Mouse (Mus musculus): Measurements from ENCODE around the gene Tmem35b.

Gene Tmem35b

DNA sequence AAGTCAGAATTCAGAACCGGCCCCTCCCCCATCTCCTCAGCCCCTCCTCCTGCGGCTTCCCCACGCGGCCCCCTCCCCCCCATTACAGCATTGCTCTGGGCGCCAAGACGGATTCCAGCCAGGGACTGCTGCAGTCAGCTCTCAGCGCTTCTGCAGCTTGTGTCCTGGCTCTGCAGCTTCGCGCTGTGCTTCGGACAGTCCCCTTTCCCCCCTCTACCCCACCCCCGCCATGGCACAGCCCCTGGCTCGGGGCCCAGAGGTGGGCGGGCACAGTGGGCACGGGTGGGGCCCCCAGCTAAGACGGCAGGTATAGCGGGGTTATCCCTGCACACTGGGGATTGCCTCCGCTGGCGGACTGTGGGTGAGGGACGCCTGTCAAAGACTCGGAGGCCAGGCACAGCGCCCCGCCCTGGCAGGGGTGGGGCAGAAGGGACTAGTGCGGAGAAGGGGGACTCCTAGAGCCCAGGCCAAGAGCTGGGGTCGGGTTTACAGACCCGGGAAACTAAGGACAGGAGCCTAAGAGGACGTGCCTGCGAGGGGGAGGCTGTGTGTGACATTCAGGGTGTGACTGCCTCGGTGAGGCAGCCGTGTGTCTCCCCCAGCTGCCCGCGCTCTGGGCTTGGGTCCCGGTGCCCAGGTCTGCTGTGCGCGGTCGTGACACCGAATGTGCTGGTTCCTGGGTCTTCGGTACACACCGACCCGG, 44.9 kb downstream of the Tmem35b start:
- in situ Hi-C loops (cut with MboI, MseI): no loop called here

DNA sequence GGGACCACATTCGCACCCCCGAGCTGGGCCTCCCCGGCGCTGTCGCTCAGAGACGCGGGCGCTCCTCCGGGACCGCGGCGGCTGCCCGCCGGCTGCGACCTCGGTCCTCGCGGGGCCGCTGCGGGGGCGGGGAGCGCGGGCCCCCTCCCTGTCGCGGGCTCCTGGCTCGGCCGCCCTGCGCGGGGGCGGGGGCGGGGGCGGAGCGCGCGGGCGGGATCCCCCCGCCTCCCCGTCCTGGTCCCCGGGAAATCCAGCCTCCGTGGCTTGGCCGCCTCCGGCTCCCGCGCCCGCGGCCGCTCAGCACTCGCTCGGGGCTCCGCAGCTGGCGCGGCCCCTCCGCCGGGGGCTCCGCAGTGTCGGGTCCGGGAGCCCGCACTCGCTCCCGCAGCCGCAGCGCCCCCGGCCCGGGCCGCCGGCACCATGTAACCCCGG, 45.4 kb downstream of the Tmem35b start, which contains the start of gene Dlgap3:
Dlgap3 (plus strand) TSS at position 291 of the 432 bp plus-strand sequence.
- in situ Hi-C loops (cut with MboI, MseI): no loop called here

DNA sequence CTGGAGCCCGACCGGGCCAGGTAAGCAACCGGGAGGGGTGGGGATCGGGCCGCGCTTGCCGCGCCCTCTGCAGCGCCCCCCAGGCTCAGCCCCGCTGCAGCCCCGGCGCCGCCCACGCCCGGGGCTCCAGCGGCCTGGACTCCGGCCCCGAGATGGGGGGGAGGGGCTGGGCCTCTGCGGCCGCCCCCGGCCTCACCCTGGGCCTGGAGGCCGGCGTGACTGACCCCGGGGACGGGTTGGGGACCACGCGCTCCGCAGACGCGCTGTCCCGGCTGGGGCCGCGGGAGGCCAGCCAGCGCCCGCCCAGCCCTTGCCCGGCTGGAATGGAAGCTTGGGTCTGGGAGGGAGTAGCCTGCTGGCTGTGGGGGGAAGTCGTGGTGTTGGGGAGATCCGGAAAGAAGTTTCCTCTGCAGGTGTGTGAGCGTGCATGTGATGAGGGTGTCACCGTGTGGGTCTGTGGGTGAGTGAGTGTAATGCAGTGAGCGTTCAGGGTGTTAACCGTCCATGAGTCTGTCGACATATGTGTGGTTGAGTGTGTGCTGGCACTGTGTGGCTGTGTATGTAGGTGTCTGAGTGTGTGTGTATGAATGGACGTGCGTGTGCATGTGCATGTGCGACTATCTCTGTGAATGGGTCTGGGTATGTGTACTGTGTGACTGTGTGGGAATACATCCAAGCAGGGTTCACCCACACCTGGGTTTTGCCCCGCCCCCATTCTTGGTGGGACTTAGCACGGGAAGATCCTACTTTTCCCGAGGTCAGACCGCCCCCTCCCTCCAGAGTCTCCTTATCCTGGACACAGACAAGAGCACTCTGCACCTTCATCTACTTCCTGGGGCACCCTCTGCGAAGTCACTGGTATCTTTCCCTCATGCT, 46.1 kb downstream of the Tmem35b start:
- in situ Hi-C loops (cut with MboI, MseI): no loop called here

DNA sequence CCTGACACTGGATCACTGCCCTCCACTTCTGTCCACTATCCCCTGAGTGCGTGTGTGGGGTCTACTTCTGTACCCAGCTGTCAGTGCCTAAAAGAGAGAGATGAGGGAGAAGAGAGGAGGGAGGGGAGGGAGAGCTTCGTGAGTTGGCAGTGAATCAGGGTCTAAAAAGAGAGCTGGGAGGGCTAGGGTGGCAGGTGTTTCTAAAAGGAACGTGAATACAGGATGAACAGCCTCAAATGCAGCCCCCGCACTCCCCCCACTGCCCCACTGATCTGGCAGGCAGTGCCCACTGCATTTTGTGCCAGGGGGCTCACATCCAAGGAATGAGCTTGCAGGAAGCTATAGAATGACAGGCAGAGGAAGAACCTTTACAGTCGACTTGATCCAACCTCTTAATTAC, 47.4 kb downstream of the Tmem35b start:
- in situ Hi-C loops (cut with MboI, MseI): no loop called here

DNA sequence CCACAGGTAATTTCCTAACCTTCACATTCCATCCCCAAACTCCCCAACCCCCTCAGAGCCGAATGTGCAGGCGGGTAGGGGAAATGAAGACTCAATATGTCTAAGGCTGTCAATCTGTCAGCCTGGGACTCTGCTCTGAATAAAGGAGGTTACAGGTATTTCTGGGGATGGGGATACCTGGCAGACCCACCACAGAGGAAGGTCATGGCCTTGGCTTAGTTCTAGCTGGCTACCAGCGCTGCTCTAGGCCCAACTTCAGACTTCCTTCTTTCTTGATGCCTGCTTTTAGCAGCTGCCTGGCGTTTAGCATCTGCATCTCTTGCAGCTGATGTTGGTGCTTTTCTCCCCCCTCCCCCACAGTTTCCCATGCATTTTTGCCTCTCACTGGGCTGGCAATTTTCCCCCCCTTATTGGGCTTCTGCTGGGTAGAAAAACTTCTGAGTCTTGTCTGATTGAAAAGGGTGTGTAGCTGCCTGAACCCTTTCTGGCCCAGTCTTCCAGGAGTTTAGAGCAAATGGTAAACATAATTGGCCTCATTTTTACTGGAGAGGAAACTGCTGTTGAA, 47.9 kb downstream of the Tmem35b start:
- in situ Hi-C loops (cut with MboI, MseI): no loop called here

DNA sequence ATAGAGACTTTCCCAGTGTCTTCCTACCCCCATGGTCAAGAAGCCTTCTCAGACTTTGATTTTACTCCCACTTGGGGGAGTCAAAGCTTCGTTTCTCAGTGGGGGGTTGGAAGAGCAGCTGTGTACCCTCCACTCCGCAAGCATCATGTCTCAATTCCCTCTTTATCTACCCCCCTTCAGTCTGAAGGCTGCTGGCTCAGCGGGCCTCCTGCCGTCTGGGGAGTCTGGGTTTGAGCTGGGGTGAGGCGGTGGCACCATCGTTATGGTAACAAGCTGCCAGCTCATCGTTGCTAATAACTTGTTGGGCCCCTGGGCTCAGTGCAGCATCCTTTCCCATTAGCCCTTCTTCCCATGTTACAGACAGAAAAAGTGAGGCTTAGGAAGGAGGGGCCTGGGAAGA, 48.6 kb downstream of the Tmem35b start:
- in situ Hi-C loops (cut with MboI, MseI): no loop called here

DNA sequence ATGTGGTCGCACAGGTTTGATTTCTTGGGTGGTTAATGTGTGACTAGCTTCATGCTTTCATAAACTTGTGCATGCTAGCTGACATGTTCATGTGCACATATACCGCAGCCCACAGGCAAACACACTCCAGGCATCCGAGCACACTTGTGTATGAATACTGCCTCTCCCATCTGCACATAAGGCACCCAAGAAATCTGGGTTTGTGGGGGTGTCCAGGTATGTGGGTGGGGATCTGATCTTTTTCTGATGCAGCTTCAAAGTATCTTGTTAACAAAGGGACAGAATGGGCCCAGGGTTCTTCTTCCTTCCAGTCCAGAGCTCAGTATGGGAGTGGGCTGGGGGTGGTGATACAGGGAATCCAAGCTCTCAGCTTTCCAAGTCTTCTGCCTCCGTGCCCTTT, 49.1 kb downstream of the Tmem35b start:
- in situ Hi-C loops (cut with MboI, MseI): no loop called here

DNA sequence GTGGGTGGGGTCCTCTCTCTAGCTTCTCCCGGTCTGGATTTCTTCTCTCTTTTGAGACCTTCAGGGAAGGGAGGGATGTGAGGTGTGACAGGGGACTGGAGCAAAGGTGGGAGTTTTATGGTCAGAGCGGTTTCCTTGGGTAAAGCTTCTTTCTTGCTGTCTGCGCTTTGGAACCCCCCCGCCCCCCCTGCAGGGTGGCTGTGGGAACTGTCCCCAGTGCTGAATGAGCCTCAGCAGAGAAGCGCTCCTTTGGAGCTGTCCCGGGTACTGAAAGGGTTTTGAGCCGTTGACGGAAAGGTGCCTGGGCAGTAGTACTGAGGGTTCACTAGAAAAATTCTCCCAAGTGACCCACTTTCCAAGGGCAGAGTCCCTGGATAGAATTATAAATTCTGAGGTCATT, 50.0 kb downstream of the Tmem35b start:
- in situ Hi-C loops (cut with MboI, MseI): no loop called here

DNA sequence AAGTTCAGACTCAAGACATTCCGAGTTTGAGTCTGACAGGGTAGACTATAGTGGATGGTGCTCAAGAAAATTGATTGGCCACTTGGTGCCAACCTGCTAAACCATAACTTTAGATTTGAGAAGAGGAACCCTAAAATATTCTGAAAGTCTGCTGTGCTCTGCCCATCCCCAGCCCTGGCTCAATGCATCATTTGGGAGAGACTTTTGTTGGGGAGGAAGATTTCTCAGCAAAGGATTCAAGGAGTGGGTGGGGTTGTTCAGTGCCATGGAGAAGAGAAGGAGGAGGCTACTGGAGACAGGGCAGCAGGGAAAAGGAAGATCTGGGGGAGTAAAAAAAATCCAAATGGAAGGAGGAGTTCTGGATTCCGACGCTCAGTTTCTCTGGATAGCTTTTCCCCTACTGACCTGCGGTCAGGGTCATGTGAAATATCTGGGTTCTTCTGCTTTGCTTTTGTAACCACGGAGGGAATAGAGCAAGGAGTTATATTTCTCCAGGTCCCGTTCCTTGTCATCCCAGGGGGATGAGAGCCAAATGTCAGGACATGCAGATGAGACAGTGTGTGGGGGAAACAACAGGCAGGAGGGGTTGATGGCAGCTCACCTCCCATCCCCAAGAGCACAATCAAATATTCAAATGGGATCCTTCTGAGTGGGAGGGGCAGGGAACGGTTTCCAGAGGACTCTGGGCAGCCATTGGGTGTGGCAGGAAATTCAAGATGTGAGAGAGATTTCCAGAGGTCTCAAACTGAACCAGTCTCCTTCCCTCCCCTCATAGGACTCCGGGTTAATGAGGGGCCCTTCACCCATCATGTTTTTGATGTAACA, 50.8 kb downstream of the Tmem35b start:
- in situ Hi-C loops (cut with MboI, MseI): no loop called here

DNA sequence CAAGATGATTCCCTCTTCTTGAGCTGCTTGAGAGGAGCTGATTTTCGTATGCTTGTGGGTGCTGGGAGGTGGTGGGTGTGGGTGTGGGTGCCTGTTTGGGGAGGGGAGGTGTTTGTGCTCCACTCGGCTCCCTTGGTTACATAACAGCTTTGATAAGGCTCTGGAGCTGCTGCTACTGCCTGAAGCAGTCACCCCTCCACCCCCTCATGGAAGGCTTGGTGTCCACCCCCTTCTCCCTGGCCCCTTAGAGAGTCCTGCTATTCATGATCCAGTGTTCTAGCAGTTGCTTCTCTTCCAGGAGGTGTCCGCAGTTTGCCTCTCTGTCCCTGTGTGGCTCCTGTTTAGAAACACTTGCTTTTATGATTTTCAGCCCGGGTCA, 51.4 kb downstream of the Tmem35b start:
- in situ Hi-C loops (cut with MboI, MseI): no loop called here

DNA sequence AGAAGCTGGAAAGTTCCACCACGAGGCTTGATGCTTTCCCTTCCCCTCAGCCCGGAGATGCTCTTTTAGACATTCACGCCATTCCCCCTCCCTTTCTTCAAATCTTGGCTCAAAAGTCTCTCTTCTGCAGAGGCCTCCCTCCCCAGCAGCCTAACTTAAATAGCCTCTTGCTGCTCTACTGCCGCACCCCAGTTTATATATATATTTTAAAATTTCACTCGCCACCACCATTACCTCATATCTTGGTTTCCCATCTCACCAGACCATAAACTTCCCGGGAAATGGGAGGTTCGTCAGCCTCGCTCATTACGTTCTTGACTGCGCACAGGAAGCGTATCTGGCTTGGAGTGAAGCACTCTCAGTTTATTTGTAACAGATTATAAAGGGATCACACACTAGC, 54.5 kb downstream of the Tmem35b start:
- in situ Hi-C loops (cut with MboI, MseI): no loop called here

DNA sequence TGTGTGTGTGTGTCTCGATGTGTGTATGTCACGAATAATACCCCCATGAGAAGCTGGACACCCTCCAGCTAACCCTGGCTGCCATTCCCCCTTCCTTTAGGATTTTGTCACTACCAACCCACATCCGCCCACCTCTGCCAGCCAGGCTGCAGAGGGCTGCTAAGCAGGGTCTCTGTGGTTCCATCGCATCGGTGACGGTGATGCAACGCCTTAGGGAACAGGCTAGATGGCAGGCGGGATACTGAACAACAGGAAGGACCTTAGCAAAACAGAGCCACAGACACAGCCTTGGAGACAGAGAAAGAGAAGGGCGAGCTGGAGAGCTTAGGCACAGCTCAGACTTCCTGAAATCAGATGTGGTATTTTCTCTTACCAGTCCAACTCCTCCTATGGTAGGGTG, 55.2 kb downstream of the Tmem35b start:
- in situ Hi-C loops (cut with MboI, MseI): no loop called here
